Mouse (Mus musculus): ENCODE measurements at regions not wholly inside any gene's neighbourhood (a gene's known extent, or its start where the extent isn't known, plus 50 kb on each side); places are given as distances from the start of the nearest gene placed in this dataset.

DNA sequence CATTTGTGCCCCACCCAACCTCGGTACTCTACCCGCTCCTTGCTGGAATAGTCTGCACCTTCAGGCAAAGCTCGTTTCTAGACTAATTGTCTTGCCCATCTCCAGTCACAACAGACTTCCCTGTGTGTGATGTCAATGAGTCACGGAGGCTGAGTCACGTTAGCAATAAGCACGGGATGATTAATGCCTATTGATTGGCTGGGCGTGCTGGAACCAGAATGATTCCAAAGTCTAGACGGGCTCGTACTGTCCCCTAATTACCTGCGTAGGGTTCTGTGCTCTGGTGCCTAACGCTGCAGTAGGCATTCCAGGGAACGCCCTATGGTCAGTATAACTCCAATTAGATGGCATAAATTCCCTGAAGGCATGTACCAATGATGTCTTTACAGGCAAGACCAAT is 78.8 kb upstream of the Atxn1 start:
- TF ChIP-seq CTCF (IDR thresholded peaks at IDR 0.05; ENCODE audit: borderline replicate concordance, control insufficient read depth, extremely low read depth, insufficient read depth, low read length, poor library complexity) (no peak), POLR2A (IDR thresholded peaks at IDR 0.05; ENCODE audit: control insufficient read depth, extremely low read depth, insufficient read depth, low read length, poor library complexity) (no peak)
